Mouse (Mus musculus): ENCODE data around the gene Rab20.
A peak's percentile ranks its signal among the peaks of the same experiment; 100 is the strongest.
"Not testable (repeated sequence)": the region's sequence is repeated elsewhere in the genome, so short reads cannot be mapped to it uniquely, and the experiment has no call there.

Rab20 gene

DNA sequence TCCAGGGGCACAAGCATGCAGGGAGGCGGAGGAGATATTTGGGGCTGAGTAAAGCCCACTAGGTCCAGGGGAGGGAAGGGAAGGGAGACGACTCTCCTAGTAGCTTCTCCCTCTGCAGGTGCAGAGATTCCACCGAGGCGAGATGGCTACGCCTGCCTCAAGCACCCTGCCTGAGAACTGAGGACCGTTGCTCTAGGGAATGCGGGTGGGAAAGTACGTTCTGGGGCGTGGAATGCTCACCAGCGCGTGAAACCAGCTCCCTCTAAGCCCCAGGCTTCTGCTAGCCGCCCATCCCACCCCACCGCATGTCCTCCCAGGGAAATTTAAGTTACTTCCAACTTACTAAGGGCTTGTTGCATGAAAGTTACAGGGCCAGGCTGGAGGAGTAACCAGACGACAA lies 1.1 kb upstream of the Rab20 start:
- DNase-seq: no peak

DNA sequence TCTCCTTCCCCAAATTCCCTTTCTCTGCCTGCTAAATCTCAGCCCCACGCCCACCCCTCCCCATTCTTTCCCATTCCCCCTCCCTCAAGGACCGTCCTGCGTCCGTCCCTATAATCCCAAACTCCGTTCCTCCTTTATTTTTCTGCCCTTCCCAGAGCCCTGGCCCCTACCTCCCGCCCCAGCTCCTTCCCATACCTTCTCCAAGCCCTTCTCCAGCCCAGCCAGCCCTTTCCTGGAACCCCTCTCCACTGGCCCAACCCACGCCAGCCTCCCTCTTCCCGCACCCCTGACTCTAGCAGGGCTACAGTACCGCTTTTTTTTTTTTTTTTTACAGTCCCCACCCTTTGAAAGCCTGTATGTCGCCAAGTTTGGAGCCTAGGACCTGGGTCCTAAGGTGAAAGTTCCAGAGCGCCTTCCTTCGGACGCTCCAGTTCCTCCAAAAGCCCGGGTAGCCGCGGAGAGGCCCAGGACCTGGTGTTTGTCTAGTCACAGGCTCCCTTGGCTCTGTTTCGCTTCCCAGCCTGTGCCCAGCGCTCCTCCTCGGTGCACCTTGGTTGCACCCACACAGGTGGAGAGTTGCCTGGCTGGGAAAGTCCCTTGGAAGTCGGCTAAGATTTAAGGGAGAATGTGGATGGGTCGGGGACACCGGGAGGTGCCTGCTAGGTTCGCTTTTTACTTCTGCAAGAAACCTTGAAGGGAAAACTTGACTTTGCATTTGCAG lies 457 bp upstream of the Rab20 start:
- DNase-seq: no peak

DNA sequence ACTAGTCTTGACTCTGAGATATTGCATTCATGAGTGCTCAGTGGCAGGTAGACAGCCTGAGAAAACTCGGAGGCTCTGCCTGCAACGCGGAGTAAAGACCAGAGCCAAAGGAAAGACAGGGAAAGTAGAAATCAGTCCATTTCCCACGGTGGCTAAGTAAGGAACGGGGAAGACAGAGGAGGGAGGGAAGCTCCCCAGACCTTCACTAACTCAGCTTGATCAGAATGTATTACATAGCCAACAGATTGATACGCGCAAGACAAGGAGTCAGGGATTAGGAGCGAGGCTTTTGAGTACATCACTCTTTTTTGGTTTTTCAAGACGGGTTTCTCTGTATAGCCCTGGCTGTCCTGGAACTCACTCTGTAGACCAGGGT lies 1.3 kb downstream of the Rab20 start:
- DNase-seq: no peak

DNA sequence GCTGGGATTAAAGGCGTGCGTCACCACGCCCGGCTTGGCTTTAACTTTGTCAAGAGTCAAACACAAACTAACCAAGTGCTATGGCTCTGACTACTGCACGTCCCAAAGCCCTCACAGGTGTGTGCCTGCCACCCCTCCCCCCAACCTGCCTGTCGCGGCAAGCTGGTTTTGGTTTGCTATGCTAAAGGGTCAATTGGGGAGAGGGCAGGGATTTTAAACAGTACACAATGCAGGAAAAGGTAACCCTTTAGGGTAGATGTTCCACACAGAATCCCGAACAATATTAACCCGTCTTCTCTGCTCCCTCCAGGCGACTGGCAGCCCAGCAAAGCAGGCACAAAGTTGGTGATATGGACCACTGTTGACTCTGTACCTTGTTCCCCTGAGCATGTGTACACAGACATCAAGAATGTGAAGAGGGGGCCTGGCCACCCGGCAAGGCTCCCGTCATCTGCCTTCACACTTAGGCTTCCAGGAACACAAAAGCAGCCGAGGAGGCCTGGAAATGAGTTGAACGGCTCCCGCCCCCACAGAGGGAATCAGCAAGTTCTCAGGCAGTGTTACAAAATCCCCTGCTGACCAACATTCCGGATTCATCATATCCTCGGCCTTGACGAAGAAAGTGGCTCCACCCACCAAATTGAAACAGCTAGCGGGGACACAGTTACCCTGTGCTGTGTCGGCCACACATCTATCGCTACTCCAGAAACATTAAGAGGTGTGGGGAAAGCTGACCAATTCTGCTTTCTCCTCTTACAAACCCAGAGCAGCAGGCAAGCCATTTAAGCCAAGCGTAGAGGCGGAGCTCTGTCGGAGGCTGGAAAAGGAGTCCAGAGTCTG lies 2.0 kb downstream of the Rab20 start:
- no peak for DNase-seq

DNA sequence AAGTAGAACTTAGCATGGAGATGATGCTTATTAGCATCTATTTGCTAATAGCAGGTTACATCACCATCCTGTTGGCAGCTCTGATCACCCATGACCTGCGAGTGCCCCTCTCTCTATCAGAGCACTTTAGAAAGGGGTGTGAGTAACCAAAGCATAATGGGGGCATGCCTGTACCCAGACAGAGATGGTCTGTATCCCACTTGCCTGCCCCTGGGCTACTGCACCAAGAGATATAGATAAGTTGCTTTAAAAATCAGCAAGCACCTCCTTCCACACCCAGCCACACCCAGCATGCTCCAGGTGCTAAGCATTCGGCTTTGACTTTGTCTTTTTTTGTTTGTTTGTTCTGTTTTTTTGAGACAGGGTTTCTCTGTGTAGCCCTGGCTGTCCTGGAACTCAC lies 2.6 kb downstream of the Rab20 start:
- no peak for DNase-seq

DNA sequence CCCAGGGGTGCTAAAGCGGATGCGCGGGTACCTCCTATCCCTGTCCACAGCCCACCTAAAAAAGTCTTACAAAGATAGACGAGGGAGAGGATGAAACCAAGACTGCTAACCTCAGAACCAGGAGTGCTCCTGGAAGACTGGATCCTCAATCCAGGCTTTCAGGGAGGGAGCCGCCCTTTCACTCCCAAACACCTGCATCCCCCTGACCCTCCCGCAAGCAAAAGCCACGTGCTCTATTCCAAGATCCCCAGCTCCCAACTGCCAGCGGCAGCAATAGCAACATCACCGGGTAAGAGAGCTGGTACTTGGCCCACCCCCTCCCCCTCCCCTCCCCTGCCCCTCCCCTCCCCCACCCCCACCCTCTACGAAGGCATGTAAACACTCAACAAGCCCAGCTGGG lies 3.1 kb downstream of the Rab20 start:
- no peak for DNase-seq

DNA sequence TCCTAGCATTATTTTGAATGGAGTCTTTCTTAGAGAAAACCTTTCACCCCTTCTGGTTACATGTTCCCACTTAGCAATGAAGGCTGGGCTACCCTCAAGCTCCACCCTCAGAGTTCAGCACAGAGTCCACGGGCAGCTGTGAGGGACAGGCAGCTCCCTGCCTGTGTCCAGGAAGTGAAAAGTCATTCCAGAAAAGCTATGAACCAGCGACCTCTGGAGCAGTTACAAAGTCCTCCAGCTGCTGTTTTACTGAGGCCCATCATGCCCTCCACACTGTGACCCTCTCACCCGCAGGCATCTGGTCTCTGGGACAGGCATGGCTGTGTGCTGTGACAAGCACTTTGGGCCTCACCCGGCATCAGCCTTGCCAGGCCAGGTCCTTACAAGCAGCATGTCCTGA lies 5.4 kb downstream of the Rab20 start:
- no peak for DNase-seq

DNA sequence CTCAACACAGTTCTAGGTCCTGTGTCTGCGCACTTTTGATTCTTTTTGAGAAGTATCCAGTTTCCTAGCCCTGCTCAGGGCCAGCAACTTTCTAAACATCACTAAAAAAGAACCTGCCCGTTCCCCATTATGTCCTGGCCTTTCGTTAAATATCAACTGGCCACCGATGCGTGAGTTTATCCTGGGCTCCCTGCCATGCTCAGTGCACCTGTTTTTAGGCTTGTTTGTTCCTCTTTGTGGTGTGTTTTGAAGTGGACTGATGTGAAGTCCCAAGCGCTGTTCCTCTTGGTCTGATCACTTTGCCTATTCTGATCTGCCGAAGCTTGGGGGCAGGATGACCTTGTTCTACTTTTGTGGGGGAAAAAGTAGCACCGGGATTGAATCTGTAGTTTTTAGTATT lies 7.2 kb downstream of the Rab20 start:
- no peak for DNase-seq

DNA sequence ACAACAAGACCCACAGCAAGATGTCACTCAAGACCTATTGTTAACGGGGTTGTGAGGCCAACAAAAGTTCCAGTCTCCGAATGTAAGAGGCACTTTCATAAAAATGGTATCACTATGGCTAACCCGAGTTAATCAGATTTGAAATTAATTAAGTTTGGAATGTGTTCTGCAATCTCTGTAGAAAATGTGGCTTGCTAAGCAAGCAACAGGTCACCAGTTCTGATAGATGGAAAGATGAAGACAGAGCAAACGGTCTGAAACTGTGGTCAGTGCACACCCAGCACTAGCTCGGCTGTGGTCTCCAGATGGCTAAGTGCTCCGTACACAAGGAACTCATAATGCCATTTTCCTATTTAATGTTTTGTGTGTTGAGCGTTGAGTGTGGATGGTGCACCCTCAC lies 7.8 kb downstream of the Rab20 start:
- no peak for DNase-seq

DNA sequence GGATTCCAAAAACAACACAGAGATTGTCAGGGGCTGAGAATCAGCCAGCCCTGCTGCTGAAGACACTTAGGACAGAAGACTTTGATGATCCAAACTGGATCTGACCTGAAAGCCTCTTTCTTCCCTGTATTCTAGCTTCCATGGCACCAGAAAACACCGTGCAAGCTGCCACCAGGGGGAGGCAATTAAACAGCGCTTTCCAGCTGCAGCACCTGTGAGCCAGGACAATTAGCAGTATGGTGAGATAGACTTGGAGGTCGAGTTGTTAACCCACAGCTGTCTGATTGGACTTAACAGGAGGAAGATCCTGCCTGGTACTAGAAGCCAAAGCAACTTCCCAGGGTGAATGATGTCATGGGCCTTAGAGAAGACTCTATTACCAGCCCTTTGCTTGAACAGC lies 9.4 kb downstream of the Rab20 start:
- no peak for DNase-seq

DNA sequence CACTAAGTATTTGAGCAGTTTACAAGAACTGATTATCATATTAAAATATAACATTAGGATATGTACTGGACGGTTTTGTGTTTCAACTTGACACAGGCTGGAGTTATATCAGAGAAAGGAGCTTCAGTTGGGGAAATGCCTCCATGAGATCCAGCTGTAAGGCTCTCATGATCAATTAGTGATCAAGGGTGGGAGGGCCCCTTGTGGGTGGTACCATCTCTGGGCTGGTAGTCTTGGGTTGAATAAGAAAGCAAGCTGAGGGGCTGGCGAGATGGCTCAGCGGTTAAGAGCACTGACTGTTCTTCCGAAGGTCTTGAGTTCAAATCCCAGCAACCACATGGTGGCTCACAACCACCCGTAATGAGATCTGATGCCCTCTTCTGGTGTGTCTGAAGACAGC lies 12.0 kb downstream of the Rab20 start:
- not testable (repeated sequence) for DNase-seq

DNA sequence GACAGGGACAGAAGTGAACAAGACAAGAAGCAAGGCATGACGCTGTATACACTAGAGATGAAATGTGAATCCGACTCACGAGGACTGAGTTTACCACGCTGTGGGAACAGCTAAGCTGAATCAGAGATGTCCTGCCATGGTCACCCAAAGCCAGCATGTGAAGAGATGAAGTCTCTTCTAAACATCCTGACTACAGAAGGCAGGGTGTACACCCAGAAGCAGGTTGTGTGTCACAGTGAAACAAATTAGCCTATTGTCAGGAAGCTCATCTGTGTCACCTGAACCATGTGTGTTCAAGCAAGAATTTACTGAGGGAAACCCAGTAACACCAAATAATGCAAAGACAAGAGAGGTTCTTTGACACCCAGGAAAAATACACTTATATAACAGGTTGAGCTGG lies 12.9 kb downstream of the Rab20 start:
- DNase-seq: no peak

DNA sequence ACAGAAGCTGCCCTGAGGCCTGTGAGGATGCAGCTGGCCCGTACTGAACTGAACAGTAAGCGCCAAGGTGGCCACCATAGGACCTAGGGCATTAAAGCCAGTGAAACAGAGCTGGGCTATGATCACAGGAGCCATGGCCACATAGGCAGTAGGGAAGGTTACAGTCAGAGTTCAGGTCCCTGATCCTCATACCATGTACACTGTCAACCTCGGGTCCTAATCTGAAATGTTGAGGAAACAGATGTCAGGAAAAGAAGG lies 13.9 kb downstream of the Rab20 start:
- DNase-seq: no peak

DNA sequence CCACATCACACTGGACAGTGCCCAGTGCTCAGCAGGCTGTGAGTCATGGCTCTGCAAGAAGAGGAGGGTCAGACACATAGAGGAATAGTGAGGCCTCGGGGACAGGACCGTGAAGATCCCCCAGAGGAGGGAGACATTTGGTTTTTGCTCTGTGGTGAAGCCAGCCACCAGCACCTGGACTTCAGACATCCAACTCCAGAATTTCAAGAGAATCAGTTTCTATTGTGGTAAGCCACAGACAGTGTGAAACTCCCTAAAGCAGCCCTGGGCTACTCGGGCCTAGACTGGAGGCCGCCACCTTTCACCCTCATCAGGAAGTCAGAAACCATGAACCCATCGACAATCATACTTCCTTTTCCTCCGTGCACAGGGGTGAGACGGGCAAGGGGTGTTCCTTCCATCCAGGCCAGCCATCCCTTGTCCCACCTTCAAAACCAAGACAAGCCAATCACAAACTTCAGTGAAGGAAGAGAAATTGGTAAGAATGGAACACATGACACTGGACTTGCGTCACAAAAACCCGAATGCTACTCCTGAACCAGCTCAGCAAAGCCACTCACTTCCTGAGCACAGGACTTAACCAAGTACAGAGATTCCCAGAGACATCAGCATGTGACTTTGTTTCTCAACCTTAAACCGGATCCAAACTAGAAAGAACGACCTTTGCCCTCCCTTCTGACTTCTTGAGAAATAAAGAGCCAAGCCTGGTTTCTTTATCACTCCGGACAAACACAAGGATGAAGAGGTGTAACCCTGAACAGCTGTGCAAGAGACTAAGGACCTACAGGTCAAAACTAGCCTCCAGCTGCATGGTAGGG lies 14.4 kb downstream of the Rab20 start:
- no peak for DNase-seq

DNA sequence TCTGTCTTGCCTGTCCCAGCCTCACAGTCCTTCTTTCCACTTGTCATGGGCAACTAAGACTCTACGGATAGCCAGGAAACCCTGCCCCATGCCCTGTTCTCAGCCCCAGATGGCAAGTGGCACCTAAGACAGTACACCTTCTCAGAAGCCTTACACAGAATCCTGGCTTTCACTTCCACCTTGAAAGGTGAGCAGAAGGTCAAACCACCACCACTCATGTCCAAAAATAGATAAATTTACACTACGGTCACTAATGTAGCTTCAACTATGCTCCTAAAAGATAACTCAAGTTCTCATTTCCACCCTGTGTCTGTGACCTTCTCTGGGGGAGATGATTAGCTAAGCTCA lies 15.0 kb downstream of the Rab20 start:
- DNase-seq: no peak

DNA sequence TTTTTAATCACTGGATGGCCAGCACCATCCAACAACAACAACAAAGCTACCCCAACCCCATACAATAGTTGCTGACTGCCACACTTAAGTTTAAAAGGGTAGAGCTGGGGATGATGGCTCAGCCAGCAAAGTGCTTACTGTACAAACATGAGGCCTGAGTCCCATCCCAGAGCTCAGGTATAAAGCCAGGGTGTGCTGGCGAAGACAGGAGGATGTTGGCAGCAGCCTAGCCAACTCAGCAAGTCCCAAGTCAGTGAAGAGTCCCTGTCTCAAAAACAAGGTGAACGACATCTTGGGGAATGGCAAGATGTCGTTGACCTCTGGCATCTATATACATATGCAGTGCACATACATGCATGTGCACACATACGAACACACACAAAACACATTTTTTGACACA lies 15.9 kb downstream of the Rab20 start:
- DNase-seq: no peak

DNA sequence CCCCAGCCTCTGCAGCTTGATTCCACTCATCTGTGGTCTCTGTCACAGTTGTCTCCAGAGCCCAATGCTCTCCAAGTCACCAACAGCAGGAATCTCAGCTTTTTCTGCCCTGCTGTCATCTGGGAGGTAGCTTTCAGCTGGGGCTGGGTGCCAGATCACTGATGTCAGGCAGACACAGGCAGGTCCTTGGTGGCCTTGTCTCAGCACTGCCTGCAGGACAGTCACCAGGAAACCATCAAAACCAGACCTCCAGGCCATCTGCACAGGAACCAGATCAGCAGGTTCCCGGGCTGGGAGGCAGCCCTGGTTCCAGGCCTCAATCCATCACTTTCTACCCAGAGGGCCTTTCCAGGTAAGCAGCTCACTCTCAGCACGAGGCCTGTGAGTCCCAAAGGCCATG lies 16.7 kb downstream of the Rab20 start:
- peak; percentile 69 to 71 for DNase-seq

DNA sequence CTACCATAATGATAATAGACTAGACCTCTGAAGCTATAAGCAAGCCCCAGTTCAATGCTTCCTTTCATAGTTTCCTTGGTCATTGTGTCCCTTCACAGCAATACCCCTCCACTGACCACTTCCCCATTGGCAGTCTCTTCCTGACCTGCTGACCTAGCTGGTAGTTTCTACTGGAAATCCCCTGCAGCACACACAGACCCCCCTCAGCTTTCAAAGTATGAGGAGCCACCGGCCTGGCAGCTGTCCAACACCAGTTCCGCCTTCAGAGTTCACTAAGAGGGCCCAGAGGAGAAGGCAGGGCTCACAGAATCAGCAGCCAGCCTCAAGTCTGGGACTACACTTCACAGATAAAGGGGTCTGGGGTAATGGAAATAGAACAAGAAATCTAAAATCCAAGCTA lies 17.6 kb downstream of the Rab20 start:
- no peak for DNase-seq

DNA sequence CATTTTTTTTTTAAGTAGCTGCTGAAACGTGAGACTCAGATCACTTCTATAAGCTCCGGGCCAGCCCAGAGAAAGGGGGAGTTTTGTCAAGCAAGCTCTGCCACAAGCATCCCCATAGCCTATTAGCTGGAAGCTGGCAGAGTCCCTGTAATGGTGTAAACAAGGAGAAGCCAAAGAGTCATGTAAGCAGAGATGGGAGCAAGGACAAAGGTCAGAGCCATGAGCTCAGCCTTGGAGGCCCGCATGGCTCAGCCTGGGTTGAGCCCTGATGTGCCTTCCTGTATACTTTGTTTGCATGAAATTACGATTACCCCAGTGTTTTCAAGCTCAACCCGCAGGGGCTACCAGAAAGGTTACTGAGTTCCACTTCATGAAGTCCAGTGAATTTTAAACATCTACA lies 19.5 kb downstream of the Rab20 start:
- no peak for DNase-seq

DNA sequence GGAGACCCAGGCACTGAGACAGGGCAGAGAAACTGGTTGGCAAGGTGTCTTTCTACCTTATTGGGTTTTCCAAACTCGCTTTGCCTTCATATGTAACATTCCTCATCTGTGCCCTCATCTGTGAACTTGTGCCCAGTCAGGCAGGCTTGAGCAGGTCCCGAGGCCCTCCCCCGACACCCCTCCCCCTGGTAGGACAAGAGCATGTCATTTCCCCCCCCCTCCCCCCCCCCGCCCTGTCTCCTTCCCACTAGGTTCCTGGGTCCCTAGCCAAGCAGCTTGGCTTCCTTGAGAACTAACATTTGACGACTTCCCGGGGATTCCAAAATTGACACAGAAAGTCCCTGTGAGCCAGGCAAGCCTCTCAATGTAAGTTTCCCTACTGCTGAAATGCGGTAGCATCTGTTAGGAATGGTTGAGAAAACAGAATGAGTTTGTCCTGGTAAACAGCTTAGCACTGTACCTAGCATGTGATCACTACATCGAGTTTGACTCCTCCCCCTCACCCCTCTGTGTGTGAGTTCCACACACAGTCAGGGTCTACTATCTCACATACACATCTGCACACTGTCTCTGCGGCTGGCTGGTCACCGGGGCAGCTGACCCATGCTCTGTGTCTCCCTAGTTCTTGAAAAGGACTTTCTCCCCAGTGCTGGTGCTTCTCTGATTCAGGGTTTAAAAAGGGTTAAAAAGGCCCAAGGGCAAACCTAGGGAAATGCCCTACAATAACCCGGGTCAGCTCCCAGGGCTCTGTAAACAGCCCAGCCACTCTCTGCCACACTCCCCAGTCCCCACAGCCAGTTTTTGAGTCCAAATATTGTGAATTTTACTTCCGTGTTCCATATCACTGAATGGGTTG lies 20.3 kb downstream of the Rab20 start:
- DNase-seq: no peak

DNA sequence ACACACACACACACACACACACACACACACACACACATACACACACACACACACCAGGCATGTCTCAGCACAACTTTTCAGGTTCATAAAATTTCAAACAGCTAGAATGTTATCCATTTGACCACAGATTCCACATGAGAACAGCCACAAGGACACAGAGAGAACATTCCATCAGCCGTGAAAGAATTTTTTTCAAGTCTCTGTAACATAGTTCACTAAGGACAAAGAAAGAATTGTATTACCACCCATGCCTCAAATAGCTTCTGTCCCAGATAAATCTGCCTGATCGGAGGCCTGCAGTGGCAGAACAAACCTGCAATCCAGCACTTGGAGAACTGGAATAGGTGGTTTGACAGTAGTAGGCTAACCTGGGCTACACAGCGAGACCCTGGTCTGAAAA lies 21.2 kb downstream of the Rab20 start:
- DNase-seq: no peak

DNA sequence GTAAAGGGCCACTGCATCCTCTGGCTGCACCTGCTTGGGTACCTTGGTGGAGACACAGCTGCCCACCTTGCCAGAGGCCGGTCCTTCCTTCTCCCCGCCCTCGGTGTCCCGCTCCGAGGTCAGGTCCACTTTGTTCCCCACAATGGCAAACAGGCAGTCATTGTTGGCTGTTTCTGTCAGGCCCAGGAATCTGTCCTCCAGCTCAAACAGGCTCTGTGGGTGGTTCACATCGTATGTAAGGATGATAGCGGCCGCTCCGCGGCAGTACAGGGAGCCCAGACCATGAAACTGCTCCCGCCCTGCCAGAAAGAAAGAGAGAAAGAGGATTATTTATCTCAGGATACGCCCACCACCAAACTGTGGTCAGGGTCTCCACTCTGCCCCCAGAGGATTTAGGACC lies 24.3 kb downstream of the Rab20 start:
- no peak for DNase-seq

DNA sequence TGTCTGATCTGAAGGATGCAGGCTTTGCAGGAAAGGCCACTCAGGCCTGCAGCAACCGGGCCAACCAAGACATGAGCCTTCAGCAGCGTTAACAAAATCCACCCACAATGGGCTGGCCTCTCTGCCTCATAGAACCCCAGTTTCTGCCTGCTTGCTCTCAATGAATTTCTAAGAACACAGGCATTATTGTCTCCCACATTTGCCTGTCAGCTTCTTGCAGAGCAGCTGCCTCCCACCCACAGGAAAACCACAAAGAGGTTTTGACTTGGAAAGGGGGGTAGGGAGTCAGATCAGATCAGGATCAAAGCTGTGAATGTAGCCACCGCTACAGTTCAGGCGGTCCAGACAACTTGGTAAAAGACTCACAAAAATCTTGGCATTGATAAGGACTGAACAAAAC lies 25.5 kb downstream of the Rab20 start:
- DNase-seq: no peak

All from cerebellum, adult 18-20 months (tissue).